Mouse (Mus musculus): ENCODE results near the gene Samd4b. TPM values are rescaled to one million over a fixed set of nuclear protein-coding genes. Genes with fewer than 3 reads are reported as not detected.

The Samd4b gene
- total RNA-seq, 2 experiments from 2014 or later, result 9.8 to 14.0 TPM

GRCm38 (mm10) chr7:28444344-28444974 is 153.5 kb downstream of the Samd4b start:
- DNase-seq, result no peak

GRCm38 (mm10) chr7:28442688-28443087 is 155.3 kb downstream of the Samd4b start:
- DNase-seq, result no peak

GRCm38 (mm10) chr7:28441776-28442485 is 156.0 kb downstream of the Samd4b start:
- DNase-seq, result no peak

- DNase-seq, result peak; percentile 41
These were observed 157.2 kb downstream of the Samd4b start for GRCm38 (mm10) chr7:28440739-28441138.

GRCm38 (mm10) chr7:28438771-28439170 is 159.2 kb downstream of the Samd4b start:
- no peak for DNase-seq

- DNase-seq, result no peak
These were observed 160.0 kb downstream of the Samd4b start for GRCm38 (mm10) chr7:28437964-28438363.

GRCm38 (mm10) chr7:28436932-28437570 is 160.9 kb downstream of the Samd4b start, which contains the start of gene Gmfg:
Gene Gmfg (plus strand): TSS chr7:28437447.
- peak; percentile 70 for DNase-seq

- peak; percentile 100 for DNase-seq
These were observed 161.6 kb downstream of the Samd4b start for GRCm38 (mm10) chr7:28436271-28436904.

- DNase-seq, result peak; percentile 42
These were observed 162.2 kb downstream of the Samd4b start for GRCm38 (mm10) chr7:28435660-28436259.

GRCm38 (mm10) chr7:28432252-28432651 is 165.7 kb downstream of the Samd4b start:
- DNase-seq, result no peak

- DNase-seq, result no peak
These were observed 167.4 kb downstream of the Samd4b start for GRCm38 (mm10) chr7:28430512-28430911.

GRCm38 (mm10) chr7:28427738-28428137 is 170.2 kb downstream of the Samd4b start:
- no peak for DNase-seq

GRCm38 (mm10) chr7:28423018-28423417 is 174.9 kb downstream of the Samd4b start:
- no peak for DNase-seq

GRCm38 (mm10) chr7:28419416-28419815 is 178.5 kb downstream of the Samd4b start:
- no peak for DNase-seq

GRCm38 (mm10) chr7:28418096-28418670 is 179.8 kb downstream of the Samd4b start:
- DNase-seq, result peak; percentile 84

- DNase-seq, result no peak
These were observed 180.6 kb downstream of the Samd4b start for GRCm38 (mm10) chr7:28417368-28417767.

- no peak for DNase-seq
These were observed 185.1 kb downstream of the Samd4b start for GRCm38 (mm10) chr7:28412826-28413225.

- peak; percentile 85 for DNase-seq
These were observed 187.0 kb downstream of the Samd4b start for GRCm38 (mm10) chr7:28410841-28411475.

- DNase-seq, result no peak
These were observed 196.0 kb downstream of the Samd4b start for GRCm38 (mm10) chr7:28401942-28402341.

GRCm38 (mm10) chr7:28401030-28401429 is 196.9 kb downstream of the Samd4b start:
- no peak for DNase-seq

- DNase-seq, result no peak
These were observed 199.1 kb downstream of the Samd4b start for GRCm38 (mm10) chr7:28398696-28399340.
